ENCODE assay signal across 12 mouse cellular contexts in genomic region chr10:88513574-88514135, GRCm38 (mm10). TPM values are rescaled to one million over a fixed set of nuclear protein-coding genes. Genes with fewer than 3 reads are reported as not detected.
A peak's percentile ranks its signal among the peaks of the same experiment; 100 is the strongest.
DNase-seq lines count a peak whose midpoint lies in the region; ATAC-seq and TF ChIP-seq lines count a peak whose summit lies in the region.
"Had no signal": no experiment of that assay in that cellular context is flagged by ENCODE, and none has a peak within 500 bp of the region (broad histone marks: within the 10 kb centered on the region; RNA-seq: fewer than 3 reads in every experiment).

No protein-coding gene starts in this region.

- H3K4me3 ChIP-seq in kidney, embryonic 14.5 days (ENCODE audit: low read length): no peak overlapping the region
- H3K4me3 ChIP-seq in ES-Bruce4 (ENCODE audit: low read depth, low read length): no peak overlapping the region
- H3K4me3 ChIP-seq in midbrain, embryonic 10.5 days: no peak overlapping the region
- H3K4me3 ChIP-seq: midbrain, embryonic 13.5 days had no signal

- no peaks in the 10 kb centered on the region for H3K9me3 ChIP-seq in kidney, embryonic 14.5 days (ENCODE audit: control insufficient read depth, low read length)
- H3K9me3 ChIP-seq in ES-Bruce4 (replicated peaks; ENCODE audit: control insufficient read depth, insufficient read depth, low read length, poor library complexity, severe bottlenecking): no peaks in the 10 kb centered on the region
- no peaks in the 10 kb centered on the region for H3K9me3 ChIP-seq in midbrain, embryonic 10.5 days (replicated peaks)
- H3K9me3 ChIP-seq: midbrain, embryonic 13.5 days had no signal

- TF ChIP-seq CTCF in ES-Bruce4 (IDR thresholded peaks at IDR 0.05; ENCODE audit: low read depth, low read length): peak; percentile 30

- no peaks in the 10 kb centered on the region for H3K36me3 ChIP-seq in kidney, embryonic 14.5 days (ENCODE audit: control insufficient read depth, insufficient read depth, low read length)
- H3K36me3 ChIP-seq in ES-Bruce4 (ENCODE audit: control insufficient read depth, insufficient read depth, low read length, poor library complexity, severe bottlenecking): no peaks in the 10 kb centered on the region
- no peaks in the 10 kb centered on the region for H3K36me3 ChIP-seq in midbrain, embryonic 10.5 days
- H3K36me3 ChIP-seq: midbrain, embryonic 13.5 days had no signal

- intact Hi-C loops in left cerebral cortex, postnatal 36 days (cut with DNase I): no loop called here

- H3K4me2 ChIP-seq in kidney, embryonic 14.5 days (replicated peaks; ENCODE audit: low read depth, low read length): no peak overlapping the region
- H3K4me2 ChIP-seq: midbrain, embryonic 13.5 days had no signal

- 0 out of 2 replicates have a peak, but pooled peaks have one; percentile 25 for TF ChIP-seq EP300 in ES-Bruce4 (IDR thresholded peaks at IDR 0.05; ENCODE audit: insufficient read depth, low read depth, low read length)

- 75% methylated on average over 8 of the region's 8 CpGs for WGBS in kidney, embryonic 14.5 days
- 73% methylated on average over 8 of the region's 8 CpGs for WGBS in midbrain, embryonic 10.5 days

- DNase-seq in kidney, adult 11 months: peak; percentile 88
- DNase-seq in ZHBTc4 (ENCODE audit: low read depth, low spot score): peak; percentile 53
- peak; percentile 73 for DNase-seq in kidney, postnatal 14 days
- no peak for DNase-seq in midbrain, embryonic 10.5 days (ENCODE audit: low spot score)
- DNase-seq in left cerebral cortex, postnatal 36 days (ENCODE audit: low spot score in 2 of 2): no peak

- no peaks in the 10 kb centered on the region for H3K4me1 ChIP-seq in kidney, embryonic 14.5 days (ENCODE audit: control insufficient read depth, insufficient read depth, low read length)
- peaks cover 2% of the 10 kb centered on the region for H3K4me1 ChIP-seq in ES-Bruce4 (ENCODE audit: control insufficient read depth, insufficient read depth, low read length)
- peaks cover 3% of the 10 kb centered on the region; the same call in 1 of the 2 replicates for H3K4me1 ChIP-seq in midbrain, embryonic 10.5 days
- H3K4me1 ChIP-seq: midbrain, embryonic 13.5 days had no signal

- H3K9ac ChIP-seq in kidney, embryonic 14.5 days (ENCODE audit: low read depth, low read length): no peak overlapping the region
- H3K9ac ChIP-seq in ES-Bruce4 (ENCODE audit: low read depth, poor library complexity, severe bottlenecking): peak overlapping the region; percentile 15; the same call in 1 of the 2 replicates
- H3K9ac ChIP-seq: midbrain, embryonic 13.5 days had no signal

- TF ChIP-seq POLR2A in ES-Bruce4 (IDR thresholded peaks at IDR 0.05; ENCODE audit: insufficient read depth, low read length): no peak

- no peak overlapping the region for H3K27ac ChIP-seq in kidney, embryonic 14.5 days (ENCODE audit: low read depth, low read length)
- H3K27ac ChIP-seq in ES-Bruce4 (ENCODE audit: insufficient read depth, low read length): peak overlapping the region; percentile 91
- H3K27ac ChIP-seq in midbrain, embryonic 10.5 days (replicated peaks): no peak overlapping the region
- H3K27ac ChIP-seq: midbrain, embryonic 13.5 days had no signal

- no peaks in the 10 kb centered on the region for H3K27me3 ChIP-seq in kidney, embryonic 14.5 days (ENCODE audit: control insufficient read depth, insufficient read depth, low read length)
- no peaks in the 10 kb centered on the region for H3K27me3 ChIP-seq in ES-Bruce4 (ENCODE audit: control insufficient read depth, insufficient read depth, low read length, poor library complexity, severe bottlenecking)
- no peaks in the 10 kb centered on the region for H3K27me3 ChIP-seq in midbrain, embryonic 10.5 days (ENCODE audit: low read depth, poor library complexity, severe bottlenecking)
- H3K27me3 ChIP-seq: midbrain, embryonic 13.5 days had no signal

- no peak for ATAC-seq in kidney, embryonic 14.5 days (ENCODE audit: low FRiP score, low TSS enrichment)
- ATAC-seq: midbrain, embryonic 13.5 days had no signal

RNA-seq across cellular contexts. Expression of gene Chpt1, which starts 9.8 kb away (rescaled TPM):
- 27.8 and 35.8 TPM in 2 replicates for polyA plus RNA-seq in kidney, embryonic 14.5 days (2014; fragmentation: Nextera tagmentation; extraction: Ambion mirVana)
- 17.9 and 18.0 TPM in 2 replicates for polyA plus RNA-seq in ES-Bruce4 (2011; ENCODE audit: insufficient read depth, insufficient read length, low read depth, missing spikeins)
- 9.3 and 10.3 TPM in 2 replicates for polyA plus RNA-seq in midbrain, embryonic 10.5 days (2016; fragmentation: Nextera tagmentation; extraction: Ambion mirVana)
- 10 to 100 TPM; 35.6 to 42.1 TPM for total RNA-seq in left cerebral cortex, postnatal 36 days (2021)

RNA-seq across cellular contexts. Expression of gene Sycp3, which starts 54.3 kb away (rescaled TPM):
- not detected in 2 replicates for polyA plus RNA-seq in kidney, embryonic 14.5 days (2014; fragmentation: Nextera tagmentation; extraction: Ambion mirVana)
- 10.1 and 15.9 TPM in 2 replicates for polyA plus RNA-seq in ES-Bruce4 (2011; ENCODE audit: insufficient read depth, insufficient read length, low read depth, missing spikeins)
- polyA plus RNA-seq in midbrain, embryonic 10.5 days (2016; fragmentation: Nextera tagmentation; extraction: Ambion mirVana): 0.17 and 0.19 TPM in 2 replicates
- total RNA-seq in left cerebral cortex, postnatal 36 days (2021): under 1 TPM; 0.59 to 0.84 TPM
- total RNA-seq: gastrocnemius, postnatal 10 days had no signal
- polyA plus RNA-seq: liver, embryonic 16.5 days; neural tube, embryonic 14.5 days; stomach, embryonic 16.5 days had no signal

Comparison
In these comparisons a context has a peak if more than half of its experiments do, and no peak if none do; other contexts are left out.
1. DNase-seq: peak in kidney, adult 11 months (single experiment), ZHBTc4 (single experiment) and kidney, postnatal 14 days (single experiment); none in midbrain, embryonic 10.5 days (single experiment) and left cerebral cortex, postnatal 36 days (0 of 2).